Mouse (Mus musculus) megakaryocyte-erythroid progenitor cell, adult 5 weeks (primary cell): ENCODE data around the gene Gm8362. TPM values are rescaled to one million over a fixed set of nuclear protein-coding genes. Genes with fewer than 3 reads are reported as not detected.

Experiments used
- polyA plus RNA-seq: library from polyadenylated mRNA; stranded (reverse); fragments of >175 nt; gene quantifications from 2 replicates; pipeline ENCODE4 v1.2.3, GENCODE M21; 2012

Gm8362 gene
- not detected in 2 replicates for polyA plus RNA-seq

DNA sequence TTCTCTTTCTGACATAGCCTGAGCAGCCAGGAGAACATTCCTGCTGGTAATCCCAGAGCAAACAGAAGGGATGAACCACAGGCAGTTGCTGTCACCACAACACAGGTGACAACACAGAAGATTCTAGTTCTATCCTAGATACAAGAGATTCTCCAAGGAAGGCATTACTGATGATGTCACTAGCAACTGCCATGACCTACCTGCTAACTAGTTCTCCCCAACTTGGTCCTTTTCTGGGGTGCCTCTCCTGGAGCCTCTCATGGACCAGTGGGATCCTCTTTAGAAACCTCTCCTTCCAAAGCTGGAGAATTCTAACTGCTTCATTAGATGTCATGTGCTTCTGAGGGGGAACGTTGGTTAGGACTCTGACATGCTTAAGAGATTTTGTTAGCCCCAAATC, at the start of gene Gm8362:
Gene Gm8362 (minus strand): TSS at position 101 of the 400 bp plus-strand sequence.

DNA sequence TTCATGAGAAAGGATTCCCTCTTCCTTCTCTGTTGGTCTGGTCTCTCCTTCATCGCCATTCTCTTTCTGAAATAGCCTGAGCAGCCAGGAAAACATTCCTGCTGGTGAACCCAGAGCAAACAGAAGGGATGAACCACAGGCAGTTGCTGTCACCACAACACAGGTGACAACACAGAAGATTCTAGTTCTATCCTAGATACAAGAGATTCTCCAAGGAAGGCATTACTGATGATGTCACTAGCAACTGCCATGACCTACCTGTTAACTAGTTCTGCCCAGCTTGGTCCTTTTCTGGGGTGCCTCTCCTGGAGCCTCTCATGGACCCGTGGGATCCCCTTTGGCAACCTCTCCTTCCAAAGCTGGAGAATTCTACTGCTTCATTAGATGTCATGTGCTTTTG, 32.0 kb downstream of the Gm8362 start, which contains the start of gene Gm3636:
Gene Gm3636 (minus strand): TSS at position 101 of the 400 bp plus-strand sequence.

DNA sequence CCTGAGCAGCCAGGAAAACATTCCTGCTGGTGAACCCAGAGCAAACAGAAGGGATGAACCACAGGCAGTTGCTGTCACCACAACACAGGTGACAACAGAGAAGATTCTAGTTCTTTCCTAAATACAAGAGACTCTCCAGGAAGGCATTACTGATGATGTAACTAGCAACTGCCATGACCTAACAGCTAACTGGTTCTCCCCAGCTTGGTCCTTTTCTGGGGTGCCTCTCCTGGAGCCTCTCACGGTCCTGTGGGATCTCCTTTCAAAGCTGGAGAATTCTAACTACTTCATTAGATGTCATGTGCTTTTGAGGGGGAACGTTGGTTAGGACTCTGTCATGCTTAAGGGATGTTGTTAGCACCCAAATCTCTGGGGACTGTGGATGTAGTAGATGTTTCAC, 54.1 kb downstream of the Gm8362 start, which contains the start of gene Gm8050:
Gene Gm8050 (minus strand): TSS at position 101 of the 400 bp plus-strand sequence.

Other genes with a start within 250 kb of the Gm8362 start
- 0.24 TPM in 1 of 2 replicates, not detected in the other for gene Gm8356, start 237.1 kb downstream of the Gm8362 start, polyA plus RNA-seq
- not detected in 2 replicates for gene Gm3629, start 183.8 kb downstream of the Gm8362 start, polyA plus RNA-seq
- not detected in 2 replicates for gene Gm3460, start 152.0 kb downstream of the Gm8362 start, polyA plus RNA-seq
- gene Gm10251, start 90.2 kb downstream of the Gm8362 start, polyA plus RNA-seq: not detected in 2 replicates
- not detected in 2 replicates for gene Gm8050, start 54.2 kb downstream of the Gm8362 start, polyA plus RNA-seq
- not detected in 2 replicates for gene Gm3636, start 32.1 kb downstream of the Gm8362 start, polyA plus RNA-seq
- gene Gm3642, start 65.9 kb upstream of the Gm8362 start, polyA plus RNA-seq: not detected in 2 replicates
- gene Gm3667, start 115.6 kb upstream of the Gm8362 start, polyA plus RNA-seq: not detected in 2 replicates
- not detected in 2 replicates for gene Gm6356, start 199.4 kb upstream of the Gm8362 start, polyA plus RNA-seq